Mouse (Mus musculus) small intestine, adult 2 months (tissue): ENCODE measurements around the gene Slc39a1. TPM values are rescaled to one million over a fixed set of nuclear protein-coding genes. Genes with fewer than 3 reads are reported as not detected.

Experiments used
- H3K27ac ChIP-seq: fragments of 200-500 bp; 2 replicates; pipeline ENCODE4 v1.5.1; 2012; ENCODE audit warnings: low read depth, low read length, control low read depth, inconsistent platforms; ENCODE audit not compliant: insufficient read depth
- H3K27me3 ChIP-seq: fragments of 200-500 bp; 2 replicates; pipeline ENCODE4 v1.6.1; 2012; ENCODE audit warnings: mild to moderate bottlenecking, moderate library complexity, low read length, inconsistent platforms; ENCODE audit not compliant: control insufficient read depth, insufficient read depth
- H3K36me3 ChIP-seq: fragments of 200-500 bp; 2 replicates; pipeline ENCODE4 v1.6.1; 2012; ENCODE audit warnings: mild to moderate bottlenecking, low read length, control low read depth, inconsistent platforms; ENCODE audit not compliant: control insufficient read depth, insufficient read depth
- H3K4me1 ChIP-seq: fragments of 200-500 bp; 2 replicates; pipeline ENCODE4 v1.6.1; 2012; ENCODE audit warnings: low read length, inconsistent platforms, mixed read lengths; ENCODE audit not compliant: control insufficient read depth, insufficient read depth, insufficient read length
- H3K4me3 ChIP-seq: fragments of 200-500 bp; 2 replicates; pipeline ENCODE4 v1.5.1; 2012; ENCODE audit warnings: low read depth, mild to moderate bottlenecking, control low read depth, inconsistent platforms, low read length, moderate library complexity
- CTCF ChIP-seq: fragments of 200-500 bp; IDR thresholded peaks from 2 replicates; pipeline ENCODE4 v1.5.1; 2012; ENCODE audit warnings: low read depth, mild to moderate bottlenecking, control low read depth, inconsistent platforms, low read length, moderate library complexity, mixed read lengths; ENCODE audit not compliant: insufficient replicate concordance, insufficient read length; ENCODE audit errors: extremely low read depth
- POLR2A ChIP-seq: fragments of 200-500 bp; IDR thresholded peaks from 2 replicates; pipeline ENCODE4 v1.6.1; 2012; ENCODE audit warnings: low read depth, mild to moderate bottlenecking, control low read depth, inconsistent platforms, low read length, moderate library complexity
- whole genome bisulfite sequencing: fragments of 180-500 bp; shearing (Covaris S2); methylation state at CpG from one replicate; pipeline ENCODE4 v1.1.7; 2018; 5-methylcytosine and 5-hydroxymethylcytosine counted together
- polyA plus RNA-seq: library from polyadenylated mRNA; depleted of rRNA; stranded (reverse); fragments of >200 nt; gene quantifications from 2 replicates; pipeline ENCODE4 v1.2.3, GENCODE M21; 2012; rRNA removed

The Slc39a1 gene
- 46.2 and 72.7 TPM in 2 replicates for polyA plus RNA-seq

DNA sequence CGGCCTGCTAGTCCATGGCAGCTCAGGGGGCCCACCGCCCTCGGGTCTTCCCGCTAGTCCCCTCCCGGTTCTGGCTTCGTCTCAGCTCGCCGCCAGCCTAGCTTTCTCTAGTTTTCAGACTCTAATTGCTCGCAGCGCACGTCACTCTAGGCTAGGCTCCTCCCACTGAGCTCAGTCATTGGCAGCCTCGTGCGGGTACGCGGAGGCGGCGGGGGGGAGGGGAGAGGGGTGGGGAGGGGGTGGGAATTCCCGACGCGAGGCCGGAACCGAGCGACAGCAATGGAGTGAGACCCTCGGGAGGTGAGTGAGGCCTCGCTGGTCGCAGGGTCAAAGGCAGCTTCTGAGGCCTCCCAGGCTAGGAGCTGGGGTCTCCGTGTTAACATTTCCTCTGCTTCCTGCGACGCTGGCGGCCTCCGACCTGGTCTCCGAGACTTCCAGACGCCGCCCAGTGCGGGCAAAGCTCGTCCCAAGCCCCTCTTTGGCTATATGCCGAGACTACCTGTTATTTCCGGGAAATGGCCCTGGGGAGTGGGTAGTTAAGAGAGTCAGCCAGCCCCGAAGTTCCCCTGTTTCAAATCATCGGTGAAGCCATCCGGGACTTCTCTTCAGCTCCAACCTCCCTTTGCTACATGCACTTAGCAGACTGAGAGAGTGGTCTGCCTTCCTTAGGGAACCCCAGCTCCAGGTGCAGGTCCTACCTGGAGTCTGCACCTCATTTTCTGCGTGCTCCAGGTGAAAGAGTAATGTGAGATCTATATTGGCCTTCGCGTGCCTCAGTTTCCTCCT is at the start of gene Slc39a1:
Slc39a1 (plus strand) TSS at position 213 of the 786 bp plus-strand sequence.
- TF ChIP-seq CTCF, result no peak
- TF ChIP-seq POLR2A, result peak; percentile 83
- Histone ChIP-seq H3K4me1 (peaks cover 6% of the 10 kb centered on the region; the same call in 1 of the 2 replicates), H3K4me3 (peak within 1 kb of the TSS; percentile 79), H3K36me3 (peaks cover 18% of the 10 kb centered on the region), H3K27me3 (no peaks in the 10 kb centered on the region), H3K27ac (peak within 1 kb of the TSS; percentile 89)
- WGBS, result under 1% methylated on average over 44 of the region's 44 CpGs

DNA sequence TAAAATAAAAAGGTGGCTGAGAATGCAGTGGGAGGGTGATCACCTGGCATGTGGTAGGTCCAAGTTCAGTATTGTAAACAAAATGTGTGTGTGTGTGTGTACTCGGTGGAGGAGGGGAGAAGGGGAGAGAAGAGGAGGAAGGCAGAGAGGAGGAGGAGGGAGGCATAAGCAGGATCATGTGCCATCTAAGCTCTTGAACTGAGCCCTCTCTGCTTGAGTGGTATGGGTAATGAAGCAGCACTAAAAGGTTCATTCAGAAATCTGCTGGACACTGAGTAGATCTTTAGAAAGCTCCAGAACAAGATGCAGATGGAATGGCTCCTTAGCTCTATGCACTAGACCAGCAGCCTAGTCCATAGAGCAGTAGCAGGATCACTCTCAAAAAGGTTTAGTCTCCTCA is 45.1 kb upstream of the Slc39a1 start:
- H3K4me3 ChIP-seq, result no peak overlapping the region
- no peak overlapping the region for H3K27ac ChIP-seq
- WGBS, result 39% methylated on average over 1 of the region's 1 CpGs

DNA sequence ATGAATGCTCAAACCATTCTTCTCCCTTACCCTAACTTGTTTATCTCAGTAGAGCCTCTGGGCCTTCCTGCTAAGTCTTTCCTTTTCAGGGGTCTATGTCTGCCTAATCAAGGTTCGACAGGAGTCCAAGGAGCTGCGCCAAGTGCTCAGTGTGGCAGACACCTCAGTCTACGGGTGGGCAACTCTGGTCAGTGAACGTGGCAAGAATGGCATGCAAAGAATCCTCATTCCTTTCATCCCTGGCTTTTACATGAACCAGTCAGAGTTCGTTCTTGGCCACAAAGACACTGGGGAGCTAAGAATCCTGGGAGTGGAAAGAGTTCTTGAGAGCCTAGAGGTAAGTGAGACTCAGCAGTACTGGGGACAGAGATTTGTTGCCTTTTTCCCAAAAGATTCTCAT is 44.4 kb upstream of the Slc39a1 start:
- TF ChIP-seq POLR2A, result no peak
- no peak for TF ChIP-seq CTCF

More for the DNA sequence above, 45.1 kb upstream of the Slc39a1 start:
- no peaks in the 10 kb centered on the region for H3K27me3 ChIP-seq
- peaks cover 2% of the 10 kb centered on the region; the same call in 1 of the 2 replicates for H3K36me3 ChIP-seq
- no peak for TF ChIP-seq POLR2A
- no peak for TF ChIP-seq CTCF
- H3K4me1 ChIP-seq, result no peaks in the 10 kb centered on the region

DNA sequence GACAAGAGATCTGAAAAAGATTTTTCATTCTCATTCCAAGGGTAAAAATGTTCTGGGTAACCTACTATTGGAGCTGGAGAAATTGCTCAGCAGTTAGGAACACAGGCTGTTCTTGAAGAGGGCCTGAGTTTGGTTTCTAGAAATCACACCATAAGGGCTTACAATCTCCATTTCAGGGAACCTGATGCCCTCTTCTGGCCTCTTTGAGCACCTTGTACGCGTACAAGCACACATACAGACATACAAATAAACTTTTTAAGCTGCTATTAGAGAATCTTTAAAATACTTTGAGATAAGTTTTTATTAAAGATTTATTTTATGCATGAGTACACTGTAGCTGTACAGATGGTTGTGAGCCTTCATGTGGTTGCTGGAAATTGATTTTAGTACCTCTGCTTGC is 43.4 kb upstream of the Slc39a1 start:
- Histone ChIP-seq H3K36me3 (peaks cover 15% of the 10 kb centered on the region), H3K4me3 (no peak overlapping the region), H3K4me1 (no peaks in the 10 kb centered on the region), H3K27ac (no peak overlapping the region), H3K27me3 (no peaks in the 10 kb centered on the region)
- TF ChIP-seq POLR2A, result no peak
- TF ChIP-seq CTCF, result no peak
- WGBS, result over 99% methylated on average over 2 of the region's 2 CpGs

More for the DNA sequence above, 44.4 kb upstream of the Slc39a1 start:
- no peak overlapping the region for H3K4me3 ChIP-seq
- WGBS, result 78% methylated on average over 5 of the region's 5 CpGs
- H3K27me3 ChIP-seq, result no peaks in the 10 kb centered on the region
- no peaks in the 10 kb centered on the region for H3K4me1 ChIP-seq
- peaks cover 7% of the 10 kb centered on the region; the same call in 1 of the 2 replicates for H3K36me3 ChIP-seq
- no peak overlapping the region for H3K27ac ChIP-seq

DNA sequence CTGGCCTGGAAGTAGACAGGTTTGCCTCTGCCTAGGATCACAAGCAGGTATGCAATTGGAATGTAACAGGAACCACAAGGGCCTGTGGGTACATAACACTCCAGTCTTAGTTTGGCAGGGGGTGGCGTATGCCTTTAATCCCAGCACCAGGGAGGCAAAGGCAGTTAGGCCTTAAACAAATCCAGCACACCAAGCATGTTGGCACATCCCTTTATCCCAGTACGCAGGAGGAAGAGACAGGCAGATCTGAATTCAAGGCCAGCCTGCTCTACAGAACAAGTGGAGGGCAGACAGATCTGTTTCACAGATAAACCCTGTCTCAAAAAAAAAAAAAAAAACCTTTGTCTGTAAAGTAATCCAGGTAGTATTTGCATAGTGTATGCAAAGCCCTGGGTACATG is 39.3 kb upstream of the Slc39a1 start:
- H3K36me3 ChIP-seq, result peaks cover 35% of the 10 kb centered on the region
- 91% methylated on average over 2 of the region's 2 CpGs for WGBS
- peaks cover 2% of the 10 kb centered on the region for H3K4me1 ChIP-seq
- no peak overlapping the region for H3K27ac ChIP-seq
- no peaks in the 10 kb centered on the region for H3K27me3 ChIP-seq
- no peak overlapping the region for H3K4me3 ChIP-seq
- TF ChIP-seq CTCF, result no peak
- TF ChIP-seq POLR2A, result no peak

DNA sequence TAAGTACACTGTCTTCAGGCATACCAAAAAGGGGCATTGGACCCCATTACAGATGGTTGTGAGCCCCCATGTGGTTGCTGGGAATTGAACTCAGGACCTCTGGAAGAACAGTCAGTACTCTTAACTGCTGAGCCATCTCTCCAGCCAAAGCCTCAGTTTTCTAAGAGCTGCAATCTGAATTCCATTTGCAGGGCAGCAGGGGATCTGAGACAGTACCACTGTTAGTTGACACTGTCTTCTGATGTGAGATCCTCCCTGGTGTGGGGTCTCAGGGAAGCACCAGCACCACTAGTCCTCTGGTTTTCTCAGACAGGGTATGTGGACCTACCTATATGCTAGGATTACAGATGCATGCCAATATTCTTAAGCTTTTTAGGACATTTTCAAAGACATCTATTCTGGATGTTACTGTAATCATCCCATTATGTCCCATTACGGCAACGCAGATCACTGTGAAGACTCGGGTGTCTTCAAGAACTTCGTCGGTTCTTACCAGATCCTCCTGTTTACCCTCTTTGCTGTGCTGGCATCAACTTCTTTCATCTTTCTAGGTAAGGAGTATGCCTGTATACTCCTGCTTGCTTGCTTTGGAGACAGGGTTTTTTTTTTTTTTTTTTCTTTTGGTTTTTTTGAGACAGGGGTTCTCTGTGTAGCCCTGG is 37.9 kb upstream of the Slc39a1 start:
- Histone ChIP-seq H3K36me3 (peaks cover 35% of the 10 kb centered on the region), H3K27me3 (no peaks in the 10 kb centered on the region), H3K4me1 (peaks cover 4% of the 10 kb centered on the region), H3K27ac (no peak overlapping the region), H3K4me3 (no peak overlapping the region)
- TF ChIP-seq POLR2A (no peak), CTCF (no peak)
- WGBS, result 86% methylated on average over 5 of the region's 5 CpGs

DNA sequence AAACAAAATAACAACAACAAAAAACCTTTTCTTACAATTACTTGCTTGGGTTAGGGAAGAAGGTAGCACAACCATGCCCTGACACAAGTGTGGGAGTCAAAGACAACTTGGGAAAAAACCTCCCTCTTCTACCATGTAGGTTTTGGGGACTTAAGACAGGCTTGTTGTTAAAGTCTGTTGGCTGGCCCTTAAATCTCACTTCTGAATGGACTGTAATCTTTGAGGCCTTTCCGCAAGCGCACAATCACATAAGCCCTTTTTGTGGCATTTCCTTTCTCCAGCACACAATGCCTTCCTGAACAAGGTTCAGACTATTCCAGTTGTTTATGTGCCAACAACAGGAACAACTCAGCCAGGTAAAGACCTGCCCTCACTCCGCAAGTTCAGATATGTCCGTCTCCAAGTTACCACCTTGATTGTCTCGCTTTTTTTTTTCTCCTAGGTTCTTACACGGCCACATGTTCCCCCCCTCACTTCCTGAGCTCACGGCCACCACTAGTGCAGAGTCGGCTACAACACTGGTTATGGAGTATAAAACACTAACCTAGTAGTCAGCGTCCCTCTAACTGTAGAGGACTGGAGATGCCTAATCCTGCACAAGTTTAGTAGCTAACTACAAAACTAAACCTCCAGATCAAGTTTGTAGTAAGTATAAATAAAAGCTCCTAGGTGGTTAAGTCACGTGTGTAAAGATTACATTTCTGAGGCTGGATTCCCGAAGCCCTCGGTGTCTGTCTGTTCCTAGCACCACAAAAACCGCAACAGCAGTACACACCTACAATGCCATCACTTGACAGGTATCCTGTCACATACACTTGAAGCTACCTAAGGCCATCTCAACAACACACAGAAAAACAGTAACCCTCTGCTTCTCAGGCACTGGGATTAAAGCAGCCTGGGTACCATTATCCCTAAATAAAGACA is 36.2 kb upstream of the Slc39a1 start:
- TF ChIP-seq CTCF, result no peak
- no peak for TF ChIP-seq POLR2A
- Histone ChIP-seq H3K36me3 (peaks cover 35% of the 10 kb centered on the region), H3K27me3 (no peaks in the 10 kb centered on the region), H3K4me3 (peak overlapping the region; percentile 9; the same call in 1 of the 2 replicates), H3K27ac (no peak overlapping the region), H3K4me1 (peaks cover 4% of the 10 kb centered on the region)
- 31% methylated on average over 13 of the region's 13 CpGs for WGBS
